Mouse (Mus musculus): ENCODE data around the gene Sec24a. TPM values are rescaled to one million over a fixed set of nuclear protein-coding genes. Genes with fewer than 3 reads are reported as not detected.
"Not testable (repeated sequence)": the region's sequence is repeated elsewhere in the genome, so short reads cannot be mapped to it uniquely, and the experiment has no call there.

Gene Sec24a
- polyA plus RNA-seq, 1 experiment from 2014 or later = 15.3 TPM

GRCm38 (mm10) chr11:51782721-51783120, 19.3 kb upstream of the Sec24a start:
- Histone ChIP-seq H3K9me3 (no peaks in the 10 kb centered on the region), H3K4me1 (replicated peaks) (no peaks in the 10 kb centered on the region), H3K4me3 (no peak overlapping the region), H3K36me3 (peaks cover 70% of the 10 kb centered on the region), H3K4me2 (no peak overlapping the region), H3K9ac (no peak overlapping the region), H3K27me3 (no peaks in the 10 kb centered on the region), H3K27ac (no peak overlapping the region)
- no peak for ATAC-seq (ENCODE audit: low FRiP score)
- 98% methylated on average over 6 of the region's 6 CpGs for WGBS

GRCm38 (mm10) chr11:51780773-51781267, 17.4 kb upstream of the Sec24a start:
- Histone ChIP-seq H3K9ac (no peak overlapping the region), H3K9me3 (no peaks in the 10 kb centered on the region), H3K27me3 (no peaks in the 10 kb centered on the region), H3K4me1 (replicated peaks) (no peaks in the 10 kb centered on the region), H3K4me3 (no peak overlapping the region), H3K27ac (no peak overlapping the region), H3K36me3 (peaks cover 54% of the 10 kb centered on the region), H3K4me2 (no peak overlapping the region)
- 94% methylated on average over 9 of the region's 9 CpGs for WGBS
- ATAC-seq (ENCODE audit: low FRiP score) = no peak

- 95% methylated on average over 5 of the region's 5 CpGs for WGBS
- Histone ChIP-seq H3K36me3 (peaks cover 29% of the 10 kb centered on the region), H3K4me3 (no peak overlapping the region), H3K27me3 (no peaks in the 10 kb centered on the region), H3K9ac (no peak overlapping the region), H3K4me2 (no peak overlapping the region), H3K4me1 (replicated peaks) (no peaks in the 10 kb centered on the region), H3K27ac (no peak overlapping the region), H3K9me3 (no peaks in the 10 kb centered on the region)
- ATAC-seq (ENCODE audit: low FRiP score) = no peak
Measured at GRCm38 (mm10) chr11:51777478-51777877, 14.0 kb upstream of the Sec24a start.

- no peak overlapping the region for H3K27ac ChIP-seq
- H3K36me3 ChIP-seq = peaks cover 10% of the 10 kb centered on the region
- H3K4me1 ChIP-seq (replicated peaks) = no peaks in the 10 kb centered on the region
- 93% methylated on average over 3 of the region's 3 CpGs for WGBS
- H3K9me3 ChIP-seq = no peaks in the 10 kb centered on the region
- H3K4me3 ChIP-seq = no peak overlapping the region
- H3K27me3 ChIP-seq = no peaks in the 10 kb centered on the region
- no peak for ATAC-seq (ENCODE audit: low FRiP score)
- no peak overlapping the region for H3K9ac ChIP-seq
- no peak overlapping the region for H3K4me2 ChIP-seq
Measured at GRCm38 (mm10) chr11:51775507-51775906, 12.1 kb upstream of the Sec24a start.

GRCm38 (mm10) chr11:51768296-51768695, 4.9 kb upstream of the Sec24a start:
- ATAC-seq (ENCODE audit: low FRiP score) = no peak

GRCm38 (mm10) chr11:51767579-51768220, 4.3 kb upstream of the Sec24a start:
- Histone ChIP-seq H3K4me3 (no peak overlapping the region), H3K36me3 (peaks cover 3% of the 10 kb centered on the region; the same call in 1 of the 2 replicates), H3K4me2 (no peak overlapping the region), H3K27me3 (no peaks in the 10 kb centered on the region), H3K9me3 (no peaks in the 10 kb centered on the region), H3K9ac (no peak overlapping the region), H3K27ac (no peak overlapping the region), H3K4me1 (replicated peaks) (peaks cover 25% of the 10 kb centered on the region)
- WGBS = 87% methylated on average over 8 of the region's 8 CpGs
- no peak for ATAC-seq (ENCODE audit: low FRiP score)

More at GRCm38 (mm10) chr11:51768296-51768695, 4.9 kb upstream of the Sec24a start:
- Histone ChIP-seq H3K27me3 (no peaks in the 10 kb centered on the region), H3K4me3 (no peak overlapping the region), H3K36me3 (peaks cover 3% of the 10 kb centered on the region; the same call in 1 of the 2 replicates), H3K9ac (no peak overlapping the region), H3K27ac (no peak overlapping the region), H3K4me2 (no peak overlapping the region), H3K4me1 (replicated peaks) (peaks cover 21% of the 10 kb centered on the region), H3K9me3 (no peaks in the 10 kb centered on the region)
- 73% methylated on average over 5 of the region's 5 CpGs for WGBS

GRCm38 (mm10) chr11:51764816-51765215, 1.4 kb upstream of the Sec24a start:
- Histone ChIP-seq H3K9me3 (no peaks in the 10 kb centered on the region), H3K4me2 (peak overlapping the region; percentile 94), H3K4me1 (replicated peaks) (peaks cover 25% of the 10 kb centered on the region), H3K27ac (no peak overlapping the region), H3K36me3 (peaks cover 3% of the 10 kb centered on the region; the same call in 1 of the 2 replicates), H3K4me3 (peak overlapping the region; percentile 89), H3K9ac (peak overlapping the region; percentile 46; the same call in 1 of the 2 replicates), H3K27me3 (peaks cover 11% of the 10 kb centered on the region)
- no peak for ATAC-seq (ENCODE audit: low FRiP score)
- 93% methylated on average over 4 of the region's 4 CpGs for WGBS

GRCm38 (mm10) chr11:51763955-51764354, 521 bp upstream of the Sec24a start:
- 0 out of 2 replicates have a peak overlapping the region, but pooled peaks have one; percentile 26 for H3K27ac ChIP-seq

GRCm38 (mm10) chr11:51761241-51761640, 2.2 kb downstream of the Sec24a start:
- no peak overlapping the region for H3K9ac ChIP-seq
- ATAC-seq (ENCODE audit: low FRiP score) = no peak
- H3K36me3 ChIP-seq = no peaks in the 10 kb centered on the region
- H3K4me1 ChIP-seq (replicated peaks) = peaks cover 30% of the 10 kb centered on the region
- no peak overlapping the region for H3K27ac ChIP-seq
- no peaks in the 10 kb centered on the region for H3K9me3 ChIP-seq
- H3K4me3 ChIP-seq = no peak overlapping the region
- H3K27me3 ChIP-seq = peaks cover 14% of the 10 kb centered on the region
- 81% methylated on average over 5 of the region's 5 CpGs for WGBS
- H3K4me2 ChIP-seq = no peak overlapping the region

More at GRCm38 (mm10) chr11:51763955-51764354, 521 bp upstream of the Sec24a start:
- Histone ChIP-seq H3K4me1 (replicated peaks) (peaks cover 25% of the 10 kb centered on the region), H3K27me3 (peaks cover 11% of the 10 kb centered on the region), H3K4me3 (peak overlapping the region; percentile 89), H3K9ac (peak overlapping the region; percentile 91), H3K4me2 (peak overlapping the region; percentile 94), H3K36me3 (peaks cover 3% of the 10 kb centered on the region; the same call in 1 of the 2 replicates), H3K9me3 (no peaks in the 10 kb centered on the region)
- 6% methylated on average over 13 of the region's 13 CpGs for WGBS
- ATAC-seq (ENCODE audit: low FRiP score) = 0 out of 2 replicates have a peak, but pooled peaks have one; percentile 24

- no peaks in the 10 kb centered on the region for H3K36me3 ChIP-seq
- 88% methylated on average over 6 of the region's 6 CpGs for WGBS
- no peak overlapping the region for H3K27ac ChIP-seq
- H3K27me3 ChIP-seq = peaks cover 14% of the 10 kb centered on the region
- no peaks in the 10 kb centered on the region for H3K9me3 ChIP-seq
- no peak for ATAC-seq (ENCODE audit: low FRiP score)
- peaks cover 26% of the 10 kb centered on the region for H3K4me1 ChIP-seq (replicated peaks)
- no peak overlapping the region for H3K4me3 ChIP-seq
- H3K4me2 ChIP-seq = no peak overlapping the region
- no peak overlapping the region for H3K9ac ChIP-seq
Measured at GRCm38 (mm10) chr11:51759941-51760657, 3.3 kb downstream of the Sec24a start.

GRCm38 (mm10) chr11:51759251-51759650, 4.2 kb downstream of the Sec24a start:
- no peak overlapping the region for H3K4me2 ChIP-seq
- WGBS = 92% methylated on average over 2 of the region's 2 CpGs
- H3K36me3 ChIP-seq = no peaks in the 10 kb centered on the region
- ATAC-seq (ENCODE audit: low FRiP score) = no peak
- H3K9ac ChIP-seq = no peak overlapping the region
- no peaks in the 10 kb centered on the region for H3K9me3 ChIP-seq
- no peak overlapping the region for H3K27ac ChIP-seq
- H3K4me3 ChIP-seq = no peak overlapping the region
- H3K4me1 ChIP-seq (replicated peaks) = peaks cover 27% of the 10 kb centered on the region
- H3K27me3 ChIP-seq = peaks cover 14% of the 10 kb centered on the region

GRCm38 (mm10) chr11:51758207-51758606, 5.2 kb downstream of the Sec24a start:
- WGBS = 90% methylated on average over 5 of the region's 5 CpGs
- peaks cover 14% of the 10 kb centered on the region for H3K27me3 ChIP-seq

More at GRCm38 (mm10) chr11:51758207-51758606, 5.2 kb downstream of the Sec24a start:
- not testable (repeated sequence) for H3K27ac ChIP-seq; H3K9ac ChIP-seq; H3K4me2 ChIP-seq; H3K9me3 ChIP-seq; H3K4me3 ChIP-seq; ATAC-seq (ENCODE audit: low FRiP score); H3K36me3 ChIP-seq
- H3K4me1 ChIP-seq (replicated peaks) = peaks cover 33% of the 10 kb centered on the region

All from hindbrain, embryonic 13.5 days (tissue).